Mouse (Mus musculus) liver, postnatal 0 days (tissue): ENCODE data around the gene Gripap1. TPM values are rescaled to one million over a fixed set of nuclear protein-coding genes. Genes with fewer than 3 reads are reported as not detected.
A peak's percentile ranks its signal among the peaks of the same experiment; 100 is the strongest.
"Not testable (repeated sequence)": the region's sequence is repeated elsewhere in the genome, so short reads cannot be mapped to it uniquely, and the experiment has no call there.

ENCODE experiments used
- ATAC-seq: fragments of 200-750 bp; cut with Nextera tagmentation; 2 replicates; pipeline ENCODE4 v1.8.0; 2017; ENCODE audit warnings: mild to moderate bottlenecking, moderate library complexity
- DNase-seq: peaks from one replicate; pipeline ENCODE4 v3.0.0-alpha.2; 2016
- H3K27ac ChIP-seq: fragments of 300-500 bp; sonication (generic); 2 replicates; pipeline ENCODE4 v1.5.1; 2014; ENCODE audit warnings: antibody characterized with exemption, moderate library complexity, mild to moderate bottlenecking, low read depth
- H3K27me3 ChIP-seq: fragments of 300-500 bp; sonication (generic); 2 replicates; pipeline ENCODE4 v1.6.1; 2014; ENCODE audit warnings: low read length, control low read depth, mixed read lengths; ENCODE audit not compliant: insufficient read depth
- H3K36me3 ChIP-seq: fragments of 300-500 bp; sonication (generic); replicated peaks from 2 replicates; pipeline ENCODE4 v1.6.1; 2014; ENCODE audit warnings: mild to moderate bottlenecking, control low read depth, low read length, moderate library complexity, mixed read lengths; ENCODE audit not compliant: insufficient read depth
- H3K4me1 ChIP-seq: fragments of 300-500 bp; sonication (generic); 2 replicates; pipeline ENCODE4 v1.6.1; 2014; ENCODE audit warnings: antibody characterized with exemption, mild to moderate bottlenecking, control low read depth; ENCODE audit not compliant: insufficient read depth
- H3K4me2 ChIP-seq: fragments of 300-500 bp; sonication (generic); 2 replicates; pipeline ENCODE4 v1.6.1; 2014; ENCODE audit warnings: low read depth, mild to moderate bottlenecking, low read length, moderate library complexity, mixed read lengths
- H3K4me3 ChIP-seq: fragments of 300-500 bp; sonication (generic); 2 replicates; pipeline ENCODE4 v1.5.1; 2014; ENCODE audit warnings: low read depth, low read length
- H3K9ac ChIP-seq: fragments of 300-500 bp; sonication (generic); replicated peaks from 2 replicates; pipeline ENCODE4 v1.6.1; 2014; ENCODE audit warnings: mild to moderate bottlenecking, moderate library complexity
- H3K9me3 ChIP-seq: fragments of 300-500 bp; sonication (generic); 2 replicates; pipeline ENCODE4 v1.6.1; 2016; ENCODE audit warnings: mild to moderate bottlenecking, control low read depth, low read length, mixed read lengths
- CTCF ChIP-seq: sonication (generic); IDR thresholded peaks from 2 replicates; pipeline ENCODE4 v1.5.1; 2016; ENCODE audit warnings: antibody characterized with exemption, low read depth
- EP300 ChIP-seq: IDR thresholded peaks from 2 replicates; pipeline ENCODE4 v1.6.1; 2016; ENCODE audit warnings: antibody characterized with exemption, low read depth, mild to moderate bottlenecking
- WGBS: fragments of 180-500 bp; shearing (Covaris S2); extraction: QIAGEN DNeasy Blood & Tissue Kit; methylation state at CpG from one replicate; pipeline ENCODE4 v1.1.7; 2014; ENCODE audit not compliant: insufficient replicate concordance; 5-methylcytosine and 5-hydroxymethylcytosine counted together
- polyA plus RNA-seq: library from polyadenylated mRNA; unstranded; fragments of >200 nt; fragmentation: Nextera tagmentation; extraction: Ambion mirVana; gene quantifications from 2 replicates; pipeline ENCODE4 v1.2.1, GENCODE M21; 2015

Gene Gripap1
- polyA plus RNA-seq, 1 experiment from 2014 or later: 16.4 TPM

DNA sequence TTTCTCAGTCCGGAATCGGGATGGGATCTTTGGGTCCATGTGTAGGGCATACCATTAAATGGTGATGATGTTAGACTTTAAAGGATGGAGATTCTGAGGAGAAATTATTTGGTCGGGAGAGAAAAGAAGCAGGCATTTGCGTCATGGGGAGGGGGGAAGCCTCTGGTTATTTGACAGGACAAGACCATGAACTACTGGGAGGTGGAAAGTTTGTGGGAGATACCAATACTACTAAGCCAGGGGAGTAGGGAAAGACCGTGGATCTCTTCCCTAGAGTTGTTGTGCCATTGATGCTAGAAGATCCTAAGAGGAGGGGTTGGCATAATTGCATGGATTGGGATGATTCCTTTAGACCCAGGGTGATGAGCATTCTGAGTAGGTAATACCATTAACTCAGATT, 744 bp downstream of the Gripap1 start:
- H3K4me3 ChIP-seq: peak overlapping the region; percentile 74
- 16% methylated on average over 5 of the region's 5 CpGs for WGBS
- H3K9ac ChIP-seq: peak overlapping the region; percentile 71
- peaks cover 5% of the 10 kb centered on the region; the same call in 1 of the 2 replicates for H3K4me1 ChIP-seq
- ATAC-seq (peak; percentile 37), DNase-seq (no peak)
- H3K9me3 ChIP-seq: no peaks in the 10 kb centered on the region
- H3K4me2 ChIP-seq: peak overlapping the region; percentile 75
- peak overlapping the region; percentile 53 for H3K27ac ChIP-seq
- no peaks in the 10 kb centered on the region for H3K27me3 ChIP-seq
- H3K36me3 ChIP-seq: no peaks in the 10 kb centered on the region; the same call in 1 of the 2 replicates
- TF ChIP-seq CTCF: no peak
- no peak for TF ChIP-seq EP300

DNA sequence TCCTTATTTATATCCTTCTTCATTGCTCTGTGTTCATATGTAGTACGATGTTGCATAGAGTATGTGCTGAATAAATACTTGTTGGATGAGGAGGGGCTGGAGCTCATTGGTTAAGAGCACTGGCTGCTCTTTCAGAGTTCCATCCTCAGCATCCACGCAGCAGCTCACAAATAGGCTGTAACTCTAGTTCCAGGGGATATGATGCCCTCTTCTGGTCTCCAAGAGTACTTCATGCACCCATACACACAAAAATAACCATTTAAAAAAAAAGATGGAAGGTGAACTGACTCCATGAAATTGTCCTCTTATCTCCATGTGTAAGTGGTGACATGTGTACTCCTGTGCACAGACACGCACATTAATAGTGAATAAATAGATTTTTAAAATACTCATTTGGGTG, 3.8 kb downstream of the Gripap1 start:
- no peaks in the 10 kb centered on the region for H3K27me3 ChIP-seq
- no peak overlapping the region for H3K9ac ChIP-seq
- no peak overlapping the region for H3K4me3 ChIP-seq
- DNase-seq: no peak
- peak; percentile 64 for TF ChIP-seq CTCF
- no peak for TF ChIP-seq EP300
- no peaks in the 10 kb centered on the region; the same call in 1 of the 2 replicates for H3K36me3 ChIP-seq
- peaks cover 5% of the 10 kb centered on the region; the same call in 1 of the 2 replicates for H3K4me1 ChIP-seq
- no peaks in the 10 kb centered on the region for H3K9me3 ChIP-seq
- no peak overlapping the region for H3K4me2 ChIP-seq
- 44% methylated on average over 3 of the region's 3 CpGs for WGBS
- no peak for ATAC-seq
- H3K27ac ChIP-seq: no peak overlapping the region

GRCm38 (mm10) chrX:7795016-7795415, 5.5 kb downstream of the Gripap1 start:
- WGBS: 44% methylated on average over 7 of the region's 7 CpGs
- H3K4me1 ChIP-seq: peaks cover 5% of the 10 kb centered on the region; the same call in 1 of the 2 replicates
- DNase-seq: peak; percentile 44

DNA sequence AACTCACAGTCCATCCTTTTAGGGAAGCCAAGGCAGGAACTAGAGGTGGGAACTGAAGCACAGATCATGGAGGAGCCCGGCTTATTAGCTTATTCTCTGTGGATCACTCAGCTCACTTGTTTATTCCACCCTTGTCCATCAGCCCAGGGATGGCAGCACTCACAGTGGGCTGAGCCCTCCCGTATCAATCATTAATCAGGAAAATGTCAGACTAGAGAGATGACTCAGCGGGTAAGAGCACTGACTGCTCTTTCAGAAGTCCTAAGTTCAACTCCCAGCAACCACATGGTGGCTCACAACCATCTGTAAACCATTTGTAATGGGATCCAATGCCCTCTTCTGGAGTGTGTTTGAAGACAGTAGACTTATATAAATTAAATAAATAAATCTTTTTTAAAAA, 7.8 kb downstream of the Gripap1 start:
- Histone ChIP-seq H3K9ac (no peak overlapping the region), H3K27ac (no peak overlapping the region), H3K27me3 (no peaks in the 10 kb centered on the region), H3K4me3 (no peak overlapping the region), H3K4me1 (no peaks in the 10 kb centered on the region), H3K4me2 (no peak overlapping the region), H3K36me3 (peaks cover 12% of the 10 kb centered on the region), H3K9me3 (no peaks in the 10 kb centered on the region)
- ATAC-seq: peak; percentile 86
- 54% methylated on average over 3 of the region's 3 CpGs for WGBS
- no peak for TF ChIP-seq EP300
- TF ChIP-seq CTCF: 0 out of 2 replicates have a peak, but pooled peaks have one; percentile 17
- no peak for DNase-seq

More at GRCm38 (mm10) chrX:7795016-7795415, 5.5 kb downstream of the Gripap1 start:
- Histone ChIP-seq H3K27me3 (no peaks in the 10 kb centered on the region), H3K9ac (no peak overlapping the region), H3K36me3 (peaks cover 7% of the 10 kb centered on the region), H3K4me3 (no peak overlapping the region), H3K9me3 (no peaks in the 10 kb centered on the region), H3K4me2 (no peak overlapping the region), H3K27ac (no peak overlapping the region)
- ATAC-seq: no peak
- no peak for TF ChIP-seq CTCF
- TF ChIP-seq EP300: no peak

DNA sequence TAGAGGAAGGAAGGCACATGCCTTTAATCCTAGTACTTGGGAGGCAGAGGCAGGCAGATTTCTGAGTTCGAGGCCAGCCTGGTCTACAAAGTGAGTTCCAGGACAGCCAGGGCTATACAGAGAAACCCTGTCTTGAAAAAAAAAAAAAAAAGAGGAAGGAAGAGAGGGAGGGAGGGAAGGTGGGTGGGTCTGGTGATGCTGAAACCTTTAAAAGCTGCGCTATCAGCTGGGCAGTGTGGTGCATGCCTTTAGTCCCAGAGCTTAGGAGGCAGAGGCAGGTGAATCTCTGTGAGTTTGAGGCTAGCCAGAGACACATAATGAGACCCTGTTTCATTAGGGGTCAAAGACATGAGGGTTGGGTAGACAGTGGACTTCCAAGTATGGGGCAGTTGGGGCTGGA, 12.6 kb downstream of the Gripap1 start:
- H3K36me3 ChIP-seq: peaks cover 29% of the 10 kb centered on the region
- not testable (repeated sequence) for H3K27me3 ChIP-seq, ATAC-seq, H3K4me1 ChIP-seq, DNase-seq, H3K4me3 ChIP-seq, H3K27ac ChIP-seq, H3K9me3 ChIP-seq, H3K4me2 ChIP-seq, H3K9ac ChIP-seq
- 73% methylated on average over 2 of the region's 2 CpGs for WGBS

GRCm38 (mm10) chrX:7815016-7815415, 25.5 kb downstream of the Gripap1 start:
- peak; percentile 70 for TF ChIP-seq CTCF
- WGBS: 53% methylated on average over 8 of the region's 8 CpGs
- not testable (repeated sequence) for H3K9me3 ChIP-seq, H3K4me1 ChIP-seq, H3K4me3 ChIP-seq, H3K9ac ChIP-seq, H3K27ac ChIP-seq, H3K27me3 ChIP-seq, H3K4me2 ChIP-seq
- ATAC-seq (peak; percentile 56; the same call in 1 of the 2 replicates), DNase-seq (peak; percentile 54)
- peaks cover 19% of the 10 kb centered on the region for H3K36me3 ChIP-seq
